Mouse (Mus musculus) erythroid progenitor cell, adult 5-6 weeks (primary cell): ENCODE data around the gene Lpo. TPM values are rescaled to one million over a fixed set of nuclear protein-coding genes. Genes with fewer than 3 reads are reported as not detected.

Experiments used
- ATAC-seq: replicated peaks from 2 replicates; pipeline ENCODE4 v1.8.0; 2016; ENCODE audit warnings: moderate number of reproducible peaks, mild to moderate bottlenecking, moderate TSS enrichment, inconsistent platforms; ENCODE audit not compliant: poor library complexity, low FRiP score, severe bottlenecking
- total RNA-seq, 2 experiments: library from RNA; stranded (forward) in 1 of 2; stranded (reverse) in 1 of 2; fragments of 150-400 nt in 1 of 2; fragments of 186-747, 209-891 nt in 1 of 2; gene quantifications; 2 replicates each; pipeline versions ENCODE4 v1.2.3 to v1.2.4; 2015 to 2017; ENCODE audit warnings: low replicate concordance in 2 of 2

Lpo gene
- total RNA-seq, 2 experiments from 2014 or later = not detected

DNA sequence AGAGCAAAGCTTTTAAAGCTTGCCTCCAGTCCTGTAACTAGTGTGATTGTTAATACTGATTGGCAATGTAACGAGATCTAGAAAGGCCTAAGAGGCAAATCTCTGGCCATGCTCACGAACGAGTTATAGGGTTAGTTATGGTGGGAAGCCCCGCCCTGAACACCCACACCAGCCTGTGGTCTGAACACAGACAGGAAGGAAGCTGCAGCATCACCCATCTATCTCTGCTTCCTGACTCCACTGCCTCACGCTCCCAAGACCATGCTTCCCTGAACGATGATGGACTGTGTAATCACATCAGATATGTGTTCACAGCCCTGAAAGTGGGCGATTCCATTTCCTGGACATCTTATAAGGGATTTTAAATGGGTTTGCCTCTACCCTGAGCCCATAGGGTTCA lies 19.9 kb downstream of the Lpo start:
- ATAC-seq = no peak

DNA sequence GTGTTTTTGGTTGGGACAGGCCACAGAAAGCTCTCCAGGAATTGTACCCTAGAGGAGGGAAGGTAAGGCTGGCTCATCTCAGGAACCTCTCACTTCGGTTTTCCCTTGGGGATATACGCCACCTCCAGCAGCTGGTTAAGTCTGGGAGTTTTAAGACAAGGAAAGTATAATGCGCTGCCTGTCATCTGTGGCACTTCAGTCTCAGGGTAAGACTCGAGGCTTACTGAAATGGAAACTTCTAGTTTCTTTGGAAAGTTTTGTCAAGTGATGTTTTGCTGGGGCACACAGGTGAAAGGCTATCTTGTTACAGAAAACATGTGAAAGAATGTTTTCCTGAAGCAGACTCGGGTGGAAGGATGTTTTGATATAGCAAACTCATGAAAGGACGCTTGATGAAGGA lies 20.7 kb downstream of the Lpo start:
- ATAC-seq = no peak

DNA sequence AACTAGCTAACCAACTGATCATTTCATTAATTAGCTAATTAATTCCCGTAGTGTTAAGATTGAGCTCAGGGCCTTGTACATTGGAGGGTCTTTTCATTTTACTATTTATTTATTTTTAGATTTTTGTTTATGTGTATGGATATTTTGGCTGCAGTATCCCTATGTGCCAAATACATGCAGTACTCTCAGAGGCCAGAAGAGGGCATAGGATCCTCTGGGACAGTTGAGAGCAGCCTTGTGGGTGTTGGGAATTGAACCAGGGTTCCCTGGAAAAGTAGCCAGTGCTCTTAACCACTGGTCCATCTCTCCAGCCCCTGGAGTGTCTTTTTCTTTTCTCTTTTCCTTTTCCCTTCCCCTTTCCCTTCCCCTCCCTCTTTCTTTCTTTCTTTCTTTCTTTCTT lies 22.6 kb downstream of the Lpo start:
- ATAC-seq = 0 out of 2 replicates have a peak, but pooled peaks have one; percentile 55

GRCm38 (mm10) chr11:87802621-87803020 lies 25.5 kb downstream of the Lpo start:
- ATAC-seq = no peak

GRCm38 (mm10) chr11:87801711-87802275 lies 26.3 kb downstream of the Lpo start:
- ATAC-seq = no peak

GRCm38 (mm10) chr11:87793460-87793859 lies 34.6 kb downstream of the Lpo start, which contains the start of gene Mpo:
Mpo (plus strand) TSS chr11:87793581.
- ATAC-seq = no peak

- no peak for ATAC-seq
Observed at GRCm38 (mm10) chr11:87790088-87790487, 38.0 kb downstream of the Lpo start.

DNA sequence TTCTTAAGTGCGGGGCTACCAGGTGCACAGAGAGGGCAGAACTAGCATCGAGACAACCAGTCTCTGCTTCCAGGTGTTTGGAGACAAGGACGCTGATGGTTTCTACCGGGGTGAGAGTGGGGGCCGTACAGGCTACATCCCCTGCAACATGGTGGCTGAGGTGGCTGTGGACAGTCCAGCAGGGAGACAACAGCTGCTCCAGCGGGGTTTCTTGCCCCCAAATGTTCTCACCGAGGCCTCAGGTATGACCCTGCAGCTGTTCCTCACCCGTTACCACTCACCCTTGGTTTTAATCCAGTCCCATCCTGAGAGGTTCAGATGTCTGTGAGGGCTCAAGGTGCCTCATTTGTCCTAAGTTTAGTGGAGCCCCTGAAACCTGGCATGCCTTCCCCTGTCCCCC lies 48.0 kb downstream of the Lpo start:
- no peak for ATAC-seq

DNA sequence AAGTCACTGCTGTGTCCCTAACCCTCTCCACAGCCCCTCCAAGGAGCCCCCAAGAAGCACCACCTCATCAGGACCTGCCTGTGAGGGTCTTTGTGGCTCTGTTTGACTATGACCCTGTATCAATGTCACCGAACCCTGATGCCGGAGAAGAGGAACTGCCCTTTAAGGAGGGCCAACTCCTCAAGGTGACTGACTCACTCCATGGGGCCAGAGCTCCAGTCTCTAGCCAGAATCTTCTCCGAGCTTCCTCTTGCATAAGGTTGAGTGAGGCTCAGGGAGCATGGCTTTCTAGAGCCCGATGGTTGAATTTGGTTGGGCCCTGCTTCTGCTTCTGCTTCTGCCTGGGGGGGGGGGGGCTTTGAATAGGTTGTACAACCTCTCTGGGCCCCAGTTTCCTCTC lies 48.7 kb downstream of the Lpo start:
- ATAC-seq = no peak

- ATAC-seq = no peak
Observed at GRCm38 (mm10) chr11:87778915-87779314, 49.2 kb downstream of the Lpo start.

GRCm38 (mm10) chr11:87778100-87778765 lies 49.9 kb downstream of the Lpo start:
- no peak; the same call in 1 of the 2 replicates for ATAC-seq

- no peak for ATAC-seq
Observed at GRCm38 (mm10) chr11:87772354-87772753, 55.7 kb downstream of the Lpo start.

DNA sequence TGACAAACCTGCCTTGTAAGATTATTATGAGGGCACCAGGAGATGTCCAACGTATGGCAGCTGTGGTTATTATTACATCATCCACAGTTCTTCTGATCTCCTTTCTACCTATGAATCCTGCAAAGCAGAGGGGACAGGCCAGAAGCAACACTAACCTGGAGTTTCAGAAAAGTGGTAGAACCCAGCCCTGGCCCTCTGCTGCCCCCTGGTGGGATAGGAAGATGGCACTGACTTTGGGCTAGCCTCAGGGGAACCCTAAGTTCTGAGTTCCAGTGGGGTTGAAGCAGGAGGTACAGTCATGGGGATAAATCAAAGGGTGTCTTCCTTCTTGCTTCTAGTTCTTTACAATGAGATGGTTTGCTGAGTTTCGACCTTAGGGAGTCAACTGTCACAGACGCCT lies 57.1 kb downstream of the Lpo start:
- ATAC-seq = peak; percentile 77

DNA sequence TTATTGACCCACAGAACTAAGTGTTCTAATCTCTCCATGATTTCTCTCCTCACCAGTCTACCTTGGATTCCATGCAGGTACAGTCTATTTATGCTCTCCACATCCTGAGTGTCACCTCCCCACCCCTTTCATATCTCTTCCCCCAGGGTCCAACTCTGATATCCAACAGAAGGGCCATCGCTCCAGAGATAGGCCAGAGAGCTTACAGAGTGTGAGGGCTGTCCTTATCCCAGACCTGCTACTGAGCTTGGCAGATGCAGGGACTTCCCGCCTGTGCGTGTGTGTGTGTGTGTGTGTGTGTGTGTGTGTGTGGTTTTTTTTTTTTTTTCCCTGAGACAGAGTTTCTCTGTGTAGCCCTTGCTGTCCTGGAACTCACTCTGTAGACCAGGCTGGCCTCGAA lies 59.3 kb downstream of the Lpo start:
- ATAC-seq = no peak

DNA sequence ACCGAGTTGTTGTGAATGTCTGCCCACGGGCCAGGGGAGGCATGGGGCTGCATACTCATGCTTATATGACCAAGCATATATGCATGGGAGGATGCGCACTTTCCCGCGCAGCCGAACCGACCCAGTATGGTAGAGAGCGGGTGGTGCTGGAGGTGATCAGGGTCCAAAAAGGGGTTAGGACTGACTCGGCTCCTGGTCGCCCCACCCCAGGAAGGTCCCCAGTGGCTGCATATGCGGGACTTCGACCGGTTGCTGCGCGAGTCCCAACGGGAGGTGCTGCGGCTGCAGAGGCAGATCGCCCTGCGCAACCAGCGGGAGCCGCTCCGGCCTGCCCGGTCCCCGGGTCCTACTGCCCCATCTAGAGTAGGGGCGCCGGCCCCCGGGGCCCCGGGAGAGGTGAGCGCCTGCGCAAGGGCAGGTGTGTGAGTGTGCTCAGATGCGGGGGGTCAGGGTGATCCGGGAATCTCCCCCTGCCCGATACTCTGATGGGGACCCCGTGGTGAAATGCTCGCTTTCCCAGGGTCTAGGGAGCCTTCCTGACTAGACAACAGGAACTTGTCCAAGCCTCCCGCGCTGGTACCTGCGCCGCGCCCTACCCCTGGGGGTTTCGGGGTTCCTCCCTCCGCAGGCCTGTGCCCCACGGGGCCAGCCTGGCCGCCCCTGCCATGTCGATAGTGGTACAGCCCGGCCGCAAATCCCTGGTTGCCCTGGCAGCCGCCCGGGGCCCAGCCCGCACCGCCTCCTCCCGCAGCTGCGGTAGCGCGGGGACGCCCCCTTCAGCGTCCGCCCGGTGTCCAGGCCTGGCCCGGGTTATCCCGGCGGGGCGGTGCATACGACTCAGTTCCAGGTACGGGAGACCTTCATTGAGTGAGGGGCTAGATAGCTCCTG lies 63.9 kb downstream of the Lpo start:
- ATAC-seq = no peak

GRCm38 (mm10) chr11:87763511-87763987 lies 64.5 kb downstream of the Lpo start:
- ATAC-seq = no peak

GRCm38 (mm10) chr11:87762702-87763385 lies 65.2 kb downstream of the Lpo start:
- no peak for ATAC-seq

GRCm38 (mm10) chr11:87761806-87762701 lies 66.0 kb downstream of the Lpo start:
- ATAC-seq = no peak

GRCm38 (mm10) chr11:87761181-87761721 lies 66.8 kb downstream of the Lpo start:
- ATAC-seq = no peak
